Mouse (Mus musculus): Measurements from ENCODE around the gene Psma5. TPM values are rescaled to one million over a fixed set of nuclear protein-coding genes. Genes with fewer than 3 reads are reported as not detected.

Psma5 gene
- polyA plus RNA-seq, 1 experiment from 2014 or later: 374 TPM

GRCm38 (mm10) chr3:108285078-108285711, 28.5 kb downstream of the Psma5 start:
- peaks cover 5% of the 10 kb centered on the region for H3K36me3 ChIP-seq
- 0 out of 2 replicates have a peak, but pooled peaks cover 4% of the 10 kb centered on the region for H3K27me3 ChIP-seq (ENCODE audit: low read depth, poor library complexity, severe bottlenecking)
- no peaks in the 10 kb centered on the region for H3K9me3 ChIP-seq (replicated peaks)
- no peak overlapping the region for H3K27ac ChIP-seq
- peak overlapping the region; percentile 94 for H3K4me3 ChIP-seq
- no peak for DNase-seq (ENCODE audit: low spot score)
- WGBS: 71% methylated on average over 4 of the region's 4 CpGs
- H3K4me1 ChIP-seq: peaks cover 54% of the 10 kb centered on the region

DNA sequence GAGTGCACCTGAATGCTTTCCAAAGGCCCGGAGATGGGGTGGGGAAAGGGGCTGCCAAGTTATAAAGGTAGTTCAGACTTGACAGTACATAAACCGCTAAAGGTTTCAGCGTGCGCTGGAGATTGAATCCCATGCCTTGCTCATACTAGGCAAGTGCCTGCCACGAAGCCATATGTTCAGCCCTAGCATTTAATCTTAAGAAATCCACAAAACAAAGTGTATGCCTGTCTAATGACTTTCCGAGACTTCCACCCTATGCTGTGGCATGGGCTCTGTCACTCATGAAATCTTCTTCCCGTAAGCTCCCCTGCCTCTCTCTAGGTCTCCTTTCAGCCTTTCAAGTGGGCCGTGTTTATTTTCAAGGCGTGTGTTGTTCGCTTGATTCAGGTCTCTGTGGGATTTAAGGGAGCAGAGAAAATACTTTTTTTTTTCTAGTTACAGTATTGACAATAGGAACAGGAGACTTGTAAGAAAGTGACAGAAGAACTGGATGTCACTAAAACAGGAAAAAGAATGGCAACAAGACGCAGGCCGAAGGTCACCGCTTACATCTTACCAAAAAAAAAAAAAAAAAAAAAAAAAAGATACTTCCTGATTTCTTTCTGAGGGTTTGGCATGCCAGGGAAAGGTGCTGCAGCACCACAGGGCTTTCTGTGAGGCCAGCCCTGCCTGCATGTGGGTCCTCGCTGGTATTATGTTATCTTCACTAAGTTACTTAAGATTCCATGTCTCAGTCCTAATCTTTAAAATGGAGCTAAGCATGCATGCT, 30.1 kb downstream of the Psma5 start:
- Histone ChIP-seq H3K4me3 (no peak overlapping the region), H3K27ac (no peak overlapping the region)

DNA sequence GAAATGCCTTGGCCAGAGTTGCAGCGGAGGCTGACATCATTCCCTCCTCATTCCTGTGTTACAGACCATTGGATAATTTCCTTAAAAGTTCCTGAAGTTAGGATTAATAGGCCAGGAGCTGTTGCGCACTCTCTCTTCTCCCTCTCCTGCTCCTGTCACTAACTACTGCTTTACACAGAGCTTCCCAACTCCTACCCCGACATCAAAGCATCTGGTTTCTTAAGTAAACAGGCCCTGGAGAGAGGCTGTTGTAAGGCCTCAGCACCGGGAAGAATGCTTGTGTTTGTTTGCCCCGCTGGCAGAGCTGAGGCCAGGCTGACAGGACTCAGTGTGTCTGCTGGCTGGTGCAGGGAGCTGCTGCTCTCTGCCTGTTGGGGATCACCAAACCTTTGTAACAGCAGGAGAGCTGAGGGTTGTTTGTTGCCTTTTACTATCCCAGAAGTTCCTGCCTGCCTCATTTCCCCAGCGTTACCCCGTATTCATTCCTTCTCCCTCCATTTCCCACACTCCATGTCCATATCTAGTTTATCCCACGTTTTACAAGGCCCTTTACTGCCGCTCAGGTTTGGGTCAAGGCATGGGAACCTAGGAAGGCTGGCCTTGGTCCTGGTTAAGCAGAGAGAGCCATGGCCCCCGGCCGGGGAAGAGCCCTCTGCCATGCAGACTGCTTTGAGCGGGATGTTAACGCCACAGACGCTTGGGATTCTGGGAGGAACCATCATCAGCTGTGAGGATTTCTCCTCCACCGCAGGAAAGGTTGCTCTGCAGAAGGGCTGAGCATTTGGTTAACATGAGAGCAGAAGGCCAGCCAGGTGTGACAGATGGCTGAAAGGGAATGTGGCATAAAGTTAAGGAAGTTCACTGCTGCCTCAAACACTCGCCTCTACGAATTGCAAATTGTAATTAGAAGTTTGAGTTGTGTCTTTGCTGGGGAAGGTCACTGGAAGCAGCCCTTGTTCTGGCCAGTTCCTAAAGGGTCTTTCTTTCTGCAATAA, 31.4 kb downstream of the Psma5 start:
- H3K27ac ChIP-seq: peak overlapping the region; percentile 61
- peaks cover 48% of the 10 kb centered on the region for H3K4me1 ChIP-seq

More for the DNA sequence above, 30.1 kb downstream of the Psma5 start:
- Histone ChIP-seq H3K36me3 (no peaks in the 10 kb centered on the region), H3K4me1 (peaks cover 54% of the 10 kb centered on the region), H3K27me3 (ENCODE audit: low read depth, poor library complexity, severe bottlenecking) (0 out of 2 replicates have a peak, but pooled peaks cover 4% of the 10 kb centered on the region), H3K9me3 (replicated peaks) (no peaks in the 10 kb centered on the region)
- DNase-seq (ENCODE audit: low spot score): no peak
- WGBS: 61% methylated on average over 14 of the region's 14 CpGs

GRCm38 (mm10) chr3:108289311-108290130, 32.8 kb downstream of the Psma5 start:
- H3K9me3 ChIP-seq (replicated peaks): no peaks in the 10 kb centered on the region
- no peak for DNase-seq (ENCODE audit: low spot score)
- no peak overlapping the region for H3K27ac ChIP-seq
- H3K4me1 ChIP-seq: peaks cover 41% of the 10 kb centered on the region
- 0 out of 2 replicates have a peak, but pooled peaks cover 4% of the 10 kb centered on the region for H3K27me3 ChIP-seq (ENCODE audit: low read depth, poor library complexity, severe bottlenecking)
- no peak overlapping the region for H3K4me3 ChIP-seq
- 88% methylated on average over 13 of the region's 13 CpGs for whole genome bisulfite sequencing
- H3K36me3 ChIP-seq: no peaks in the 10 kb centered on the region

More for the DNA sequence above, 31.4 kb downstream of the Psma5 start:
- peak overlapping the region; percentile 4; the same call in 1 of the 2 replicates for H3K4me3 ChIP-seq
- no peaks in the 10 kb centered on the region for H3K9me3 ChIP-seq (replicated peaks)
- 0 out of 2 replicates have a peak, but pooled peaks cover 4% of the 10 kb centered on the region for H3K27me3 ChIP-seq (ENCODE audit: low read depth, poor library complexity, severe bottlenecking)
- no peak for DNase-seq (ENCODE audit: low spot score)
- H3K36me3 ChIP-seq: no peaks in the 10 kb centered on the region
- 15% methylated on average over 17 of the region's 17 CpGs for WGBS

GRCm38 (mm10) chr3:108291036-108291799, 34.5 kb downstream of the Psma5 start:
- H3K4me3 ChIP-seq: no peak overlapping the region
- WGBS: 72% methylated on average over 17 of the region's 17 CpGs
- no peaks in the 10 kb centered on the region for H3K9me3 ChIP-seq (replicated peaks)
- H3K27me3 ChIP-seq (ENCODE audit: low read depth, poor library complexity, severe bottlenecking): no peaks in the 10 kb centered on the region
- peaks cover 45% of the 10 kb centered on the region for H3K4me1 ChIP-seq
- H3K36me3 ChIP-seq: no peaks in the 10 kb centered on the region
- no peak for DNase-seq (ENCODE audit: low spot score)
- H3K27ac ChIP-seq: no peak overlapping the region

DNA sequence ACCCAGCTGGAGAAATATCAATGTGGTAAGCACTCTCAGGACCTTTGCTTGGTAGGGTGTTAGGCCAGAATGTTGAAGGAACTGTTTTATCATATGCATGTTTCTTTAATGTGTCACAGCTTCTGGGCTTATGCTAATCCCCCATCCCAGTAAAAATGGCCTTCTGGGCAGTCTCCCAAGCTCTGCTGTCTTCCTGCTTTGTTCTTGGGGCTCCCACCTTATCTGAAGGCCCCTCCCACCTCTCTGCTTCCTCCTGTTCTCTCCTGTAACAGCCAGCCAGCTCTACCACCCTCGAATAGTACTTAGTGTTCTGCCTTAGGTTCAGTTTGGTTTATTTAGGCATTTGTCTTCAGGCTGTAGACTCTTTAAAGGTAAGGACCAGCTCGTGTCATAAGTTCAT, 37.7 kb downstream of the Psma5 start:
- 46% methylated on average over 2 of the region's 2 CpGs for WGBS
- no peaks in the 10 kb centered on the region for H3K9me3 ChIP-seq (replicated peaks)
- no peak for DNase-seq (ENCODE audit: low spot score)
- H3K27me3 ChIP-seq (ENCODE audit: low read depth, poor library complexity, severe bottlenecking): no peaks in the 10 kb centered on the region
- no peaks in the 10 kb centered on the region for H3K36me3 ChIP-seq
- no peak overlapping the region for H3K27ac ChIP-seq
- no peak overlapping the region for H3K4me3 ChIP-seq
- peaks cover 40% of the 10 kb centered on the region for H3K4me1 ChIP-seq

GRCm38 (mm10) chr3:108295379-108296219, 38.9 kb downstream of the Psma5 start:
- no peaks in the 10 kb centered on the region for H3K36me3 ChIP-seq
- WGBS: 59% methylated on average over 14 of the region's 14 CpGs
- H3K27ac ChIP-seq: peak overlapping the region; percentile 80
- H3K4me1 ChIP-seq: peaks cover 40% of the 10 kb centered on the region
- H3K27me3 ChIP-seq (ENCODE audit: low read depth, poor library complexity, severe bottlenecking): no peaks in the 10 kb centered on the region
- DNase-seq (ENCODE audit: low spot score): no peak
- peak overlapping the region; percentile 15; the same call in 1 of the 2 replicates for H3K4me3 ChIP-seq
- H3K9me3 ChIP-seq (replicated peaks): no peaks in the 10 kb centered on the region

DNA sequence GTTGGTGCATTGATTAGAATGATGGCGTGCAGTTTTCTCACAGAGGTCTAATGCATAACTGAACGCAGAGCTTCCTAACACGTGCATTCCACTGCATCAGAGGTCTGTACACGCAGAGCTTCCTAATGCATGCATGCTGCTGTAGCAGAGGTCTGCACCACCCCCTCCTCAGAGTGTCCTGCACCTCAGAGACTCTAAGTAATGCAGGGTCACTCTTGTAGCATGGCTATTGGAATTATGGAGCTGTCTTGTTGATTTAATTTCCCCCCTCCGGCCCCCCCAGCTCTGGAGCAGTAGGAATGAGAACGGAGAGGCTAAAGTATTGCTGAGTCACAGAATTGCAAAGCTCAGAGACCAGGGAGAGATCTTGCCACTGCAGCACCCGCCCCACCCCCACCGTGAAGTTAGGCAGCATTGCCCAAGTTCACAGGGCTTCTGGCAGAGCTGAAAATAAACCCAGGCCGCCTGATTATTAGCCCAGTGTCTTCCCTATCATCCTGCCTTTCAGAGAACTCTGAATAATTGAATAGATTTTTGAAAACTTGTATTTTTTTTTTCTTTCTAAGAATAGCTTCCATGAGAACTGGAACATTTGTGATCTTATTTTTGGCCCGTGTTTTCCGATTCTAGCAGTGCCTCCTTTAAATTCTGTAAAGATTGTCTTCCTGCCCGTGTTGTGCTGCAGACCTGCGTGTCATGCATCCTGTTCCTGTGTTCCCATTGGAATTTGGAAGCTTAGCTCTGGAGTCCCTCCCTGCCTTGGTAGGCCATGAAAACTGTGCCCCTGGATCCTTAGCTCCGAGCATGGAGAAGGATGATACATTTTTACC, 39.7 kb downstream of the Psma5 start:
- peak overlapping the region; percentile 15 for H3K4me3 ChIP-seq
- peak; percentile 42 for DNase-seq (ENCODE audit: low spot score)

GRCm38 (mm10) chr3:108297050-108297419, 40.3 kb downstream of the Psma5 start:
- no peaks in the 10 kb centered on the region for H3K9me3 ChIP-seq (replicated peaks)
- no peak for DNase-seq (ENCODE audit: low spot score)
- peaks cover 38% of the 10 kb centered on the region for H3K4me1 ChIP-seq
- peak overlapping the region; percentile 80 for H3K27ac ChIP-seq
- no peaks in the 10 kb centered on the region for H3K27me3 ChIP-seq (ENCODE audit: low read depth, poor library complexity, severe bottlenecking)
- 76% methylated on average over 7 of the region's 7 CpGs for WGBS
- H3K36me3 ChIP-seq: no peaks in the 10 kb centered on the region
- no peak overlapping the region for H3K4me3 ChIP-seq

More for the DNA sequence above, 39.7 kb downstream of the Psma5 start:
- Histone ChIP-seq H3K27me3 (ENCODE audit: low read depth, poor library complexity, severe bottlenecking) (no peaks in the 10 kb centered on the region), H3K9me3 (replicated peaks) (no peaks in the 10 kb centered on the region), H3K27ac (peak overlapping the region; percentile 80), H3K36me3 (no peaks in the 10 kb centered on the region), H3K4me1 (peaks cover 40% of the 10 kb centered on the region)
- WGBS: 25% methylated on average over 14 of the region's 14 CpGs

Measured in limb, embryonic 10.5 days (tissue).